Mouse (Mus musculus) lung, postnatal 4 days (tissue): ENCODE data around the gene Galm.
"Not testable (repeated sequence)": the region's sequence is repeated elsewhere in the genome, so short reads cannot be mapped to it uniquely, and the experiment has no call there.

Experiments
- DNase-seq, 2 experiments: peaks; one replicate each; pipeline ENCODE4 v3.0.0; 2021

The Galm gene

DNA sequence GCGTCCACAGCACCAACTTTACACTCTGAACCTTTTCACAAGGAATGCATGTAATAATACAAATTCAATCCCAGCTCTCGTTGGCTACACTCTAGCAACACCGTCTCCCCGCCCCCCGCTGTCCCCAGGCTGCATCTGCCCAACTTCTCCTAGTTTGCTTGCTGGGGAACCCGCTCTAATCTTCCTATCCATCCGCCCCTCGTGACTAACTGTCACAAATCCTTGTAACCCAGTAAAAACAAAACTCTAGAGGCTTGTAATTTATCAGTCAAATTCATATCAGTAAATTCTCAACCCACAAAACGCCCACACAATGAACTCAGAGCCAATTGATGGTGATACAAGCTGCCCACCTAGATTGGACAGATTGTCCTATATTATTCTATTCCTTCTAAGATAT, 93.9 kb downstream of the Galm start:
- no peak for DNase-seq

DNA sequence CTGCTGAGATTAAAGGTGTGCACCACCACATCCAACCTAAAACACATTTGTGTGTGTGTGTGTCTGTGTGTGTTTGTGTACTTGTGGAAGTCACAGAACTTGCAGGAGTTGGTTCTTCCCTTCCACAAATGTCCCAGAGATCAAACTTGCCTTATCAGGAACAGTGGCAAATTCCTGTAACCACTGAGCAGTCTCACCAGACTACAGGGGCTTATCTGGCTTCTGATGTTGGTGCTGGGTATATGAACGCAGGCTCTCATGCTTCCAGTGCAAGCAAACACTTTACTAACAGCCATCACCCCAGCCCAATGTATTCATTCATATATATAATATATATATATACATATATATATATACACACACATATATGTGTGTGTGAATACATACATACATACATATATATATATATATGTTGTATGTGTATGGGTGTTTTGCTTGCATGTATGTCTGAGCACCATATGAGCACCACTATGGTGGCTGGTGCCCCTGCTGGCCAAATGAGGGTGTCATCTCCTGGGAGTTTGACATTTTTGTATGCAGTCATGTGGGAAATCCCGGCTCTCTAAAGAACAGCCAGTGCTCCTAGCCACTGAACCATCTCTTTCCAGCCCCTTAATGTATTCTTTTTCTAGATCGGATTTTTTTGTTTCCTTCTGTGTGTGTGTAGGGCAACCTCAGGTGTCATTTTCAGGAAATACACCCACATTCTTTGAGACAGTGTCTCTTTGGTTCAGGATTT, 94.8 kb downstream of the Galm start:
- DNase-seq: peak in 1 of 2 experiments; percentile 28

GRCm38 (mm10) chr17:80223829-80224228, 96.6 kb downstream of the Galm start:
- no peak for DNase-seq

DNA sequence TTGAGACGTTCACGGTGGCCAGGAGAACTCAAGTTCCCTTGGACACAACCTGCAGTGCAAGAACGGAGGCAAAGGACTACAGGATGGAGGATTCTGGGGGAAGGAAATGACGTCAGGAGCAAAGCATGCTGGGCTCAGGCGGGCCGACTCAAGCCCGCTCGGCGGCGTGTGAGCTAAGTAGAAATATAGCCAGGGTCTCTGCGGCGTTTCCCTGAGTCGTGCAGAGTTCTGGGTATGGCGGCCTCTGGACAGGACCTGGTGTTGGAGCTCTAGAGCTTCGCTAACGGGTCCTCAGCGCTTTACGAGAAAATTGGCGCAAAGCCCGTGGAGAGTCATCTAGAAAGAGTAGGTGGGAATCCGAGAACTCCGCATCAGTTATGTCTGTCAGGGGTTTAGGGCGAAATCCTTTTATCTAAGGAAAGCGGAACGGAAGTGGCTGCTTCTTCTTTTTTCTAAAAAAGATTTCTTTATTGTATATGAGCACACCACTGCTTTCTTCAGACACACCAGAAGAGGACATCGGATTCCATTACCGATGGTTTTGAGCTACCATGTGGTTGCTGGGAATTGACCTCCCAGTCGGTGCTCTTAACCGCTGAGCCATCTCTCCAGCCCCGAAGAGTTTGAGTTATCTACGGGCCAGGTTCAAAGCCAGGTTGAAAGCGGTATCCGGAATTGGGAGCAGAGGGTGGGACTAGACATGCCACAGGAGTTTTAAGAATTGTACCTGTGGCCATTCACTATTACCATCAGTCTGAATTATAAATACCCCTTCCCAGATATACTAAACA, 97.2 kb downstream of the Galm start, which contains the start of gene Gemin6:
Gemin6 (plus strand) TSS at position 116 of the 791 bp plus-strand sequence.
- peak; percentile 86 for DNase-seq

- not testable (repeated sequence) for DNase-seq
Measured at GRCm38 (mm10) chr17:80225142-80225541, 97.9 kb downstream of the Galm start.

GRCm38 (mm10) chr17:80229396-80229795, 102.1 kb downstream of the Galm start:
- no peak for DNase-seq

DNA sequence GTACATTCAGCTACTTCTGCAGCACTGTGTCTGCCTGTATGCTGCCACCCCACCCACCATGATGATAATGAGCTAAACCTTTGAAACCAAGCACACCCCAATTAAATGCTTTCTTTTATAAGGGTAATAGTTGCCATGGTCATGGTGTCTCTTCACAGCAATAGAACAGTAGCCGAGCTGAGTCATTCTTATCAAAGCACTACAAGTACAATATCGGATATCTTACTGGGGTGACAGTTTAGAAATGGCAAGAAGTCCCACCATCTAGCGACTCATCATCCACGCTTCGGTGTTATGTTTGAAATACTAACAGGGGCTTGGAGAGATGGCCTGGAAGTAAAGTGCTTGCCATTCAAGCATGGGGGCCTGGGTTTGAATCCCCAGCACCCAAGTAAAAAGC, 106.6 kb downstream of the Galm start:
- no peak for DNase-seq

GRCm38 (mm10) chr17:80234376-80234775, 107.1 kb downstream of the Galm start:
- DNase-seq: no peak
